Mouse (Mus musculus): ENCODE results near the gene Col5a1. TPM values are rescaled to one million over a fixed set of nuclear protein-coding genes. Genes with fewer than 3 reads are reported as not detected.
A peak's percentile ranks its signal among the peaks of the same experiment; 100 is the strongest.

The Col5a1 gene
- polyA plus RNA-seq, 1 experiment from 2014 or later: 47.7 TPM

DNA sequence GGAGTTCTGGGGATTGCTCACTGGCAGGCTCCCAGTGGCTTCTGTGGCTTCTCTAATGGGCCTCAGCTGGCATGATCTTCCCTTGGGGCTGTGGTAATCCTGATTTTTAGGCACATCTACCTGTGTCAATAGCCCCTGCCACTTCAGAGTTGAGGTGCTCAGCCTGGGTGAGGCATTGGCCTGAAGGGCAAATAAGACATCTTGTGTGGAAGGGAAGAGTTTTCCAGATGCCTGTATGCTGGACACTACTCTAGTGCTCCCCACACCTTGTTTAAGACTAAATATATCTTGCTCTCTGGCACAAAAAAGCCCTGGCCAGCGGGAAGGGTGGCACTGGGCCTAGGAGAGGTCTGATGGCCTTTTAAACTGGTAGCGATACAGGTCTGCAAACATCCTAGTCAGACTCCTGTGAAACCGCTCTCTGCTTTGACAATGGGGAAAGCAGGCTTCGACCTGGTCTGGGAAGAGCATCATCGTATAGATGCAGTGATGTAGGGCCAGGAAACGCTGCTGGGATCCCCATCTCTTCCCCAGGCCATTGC is 33.2 kb downstream of the Col5a1 start:
- WGBS: 85% methylated on average over 6 of the region's 6 CpGs
- no peak for DNase-seq (ENCODE audit: low spot score)
- H3K9me3 ChIP-seq (ENCODE audit: low read length): no peaks in the 10 kb centered on the region
- H3K4me2 ChIP-seq (replicated peaks; ENCODE audit: low read depth, low read length): no peak overlapping the region
- H3K27me3 ChIP-seq (replicated peaks; ENCODE audit: insufficient read depth, low read length): no peaks in the 10 kb centered on the region
- TF ChIP-seq EP300 (IDR thresholded peaks at IDR 0.05): no peak
- no peak for TF ChIP-seq CTCF (IDR thresholded peaks at IDR 0.05)
- H3K4me1 ChIP-seq (ENCODE audit: insufficient read depth, low read depth, low read length): no peaks in the 10 kb centered on the region
- H3K36me3 ChIP-seq (ENCODE audit: insufficient read depth, low read length): no peaks in the 10 kb centered on the region
- H3K27ac ChIP-seq (ENCODE audit: low read length): no peak overlapping the region
- no peak overlapping the region for H3K9ac ChIP-seq (replicated peaks; ENCODE audit: low read depth)
- no peak for ATAC-seq
- H3K4me3 ChIP-seq (ENCODE audit: low read depth, low read length): no peak overlapping the region

- no peak overlapping the region for H3K4me3 ChIP-seq (ENCODE audit: low read depth, low read length)
- H3K9me3 ChIP-seq (ENCODE audit: low read length): no peaks in the 10 kb centered on the region
- H3K4me1 ChIP-seq (ENCODE audit: insufficient read depth, low read depth, low read length): no peaks in the 10 kb centered on the region
- H3K27me3 ChIP-seq (replicated peaks; ENCODE audit: insufficient read depth, low read length): no peaks in the 10 kb centered on the region
- TF ChIP-seq EP300 (IDR thresholded peaks at IDR 0.05) (no peak), CTCF (IDR thresholded peaks at IDR 0.05) (no peak)
- WGBS: 92% methylated on average over 8 of the region's 8 CpGs
- H3K9ac ChIP-seq (replicated peaks; ENCODE audit: low read depth): no peak overlapping the region
- DNase-seq (ENCODE audit: low spot score): no peak
- H3K4me2 ChIP-seq (replicated peaks; ENCODE audit: low read depth, low read length): no peak overlapping the region
- no peaks in the 10 kb centered on the region for H3K36me3 ChIP-seq (ENCODE audit: insufficient read depth, low read length)
- no peak overlapping the region for H3K27ac ChIP-seq (ENCODE audit: low read length)
- ATAC-seq: no peak
These were observed 35.8 kb downstream of the Col5a1 start for GRCm38 (mm10) chr2:27922053-27922452.

DNA sequence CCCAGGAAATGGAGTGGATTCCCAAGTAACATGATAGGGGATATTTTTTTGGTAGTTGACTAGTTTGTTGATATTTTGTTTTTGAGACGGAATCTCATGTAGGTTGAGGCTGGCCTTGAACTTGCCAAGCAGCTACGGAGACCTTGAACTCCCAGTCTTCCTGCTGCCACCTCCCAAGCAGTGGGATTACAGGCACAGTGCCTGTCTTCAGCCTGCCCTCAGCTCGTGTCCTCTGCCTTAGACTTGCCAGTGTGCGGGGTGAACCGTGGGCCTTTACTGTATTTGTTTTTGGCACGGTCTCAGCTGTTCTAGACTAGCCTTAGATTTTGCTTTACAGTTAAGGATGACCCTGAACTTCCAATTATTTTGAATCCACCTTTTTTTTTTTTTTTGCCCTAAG is 37.5 kb downstream of the Col5a1 start:
- DNase-seq (ENCODE audit: low spot score) (no peak), ATAC-seq (no peak)
- H3K9ac ChIP-seq (replicated peaks; ENCODE audit: low read depth): no peak overlapping the region
- H3K9me3 ChIP-seq (ENCODE audit: low read length): no peaks in the 10 kb centered on the region
- no peak overlapping the region for H3K4me2 ChIP-seq (replicated peaks; ENCODE audit: low read depth, low read length)
- H3K27me3 ChIP-seq (replicated peaks; ENCODE audit: insufficient read depth, low read length): no peaks in the 10 kb centered on the region
- 84% methylated on average over 6 of the region's 6 CpGs for WGBS
- no peaks in the 10 kb centered on the region for H3K36me3 ChIP-seq (ENCODE audit: insufficient read depth, low read length)
- TF ChIP-seq EP300 (IDR thresholded peaks at IDR 0.05) (no peak), CTCF (IDR thresholded peaks at IDR 0.05) (no peak)
- no peak overlapping the region for H3K27ac ChIP-seq (ENCODE audit: low read length)
- no peaks in the 10 kb centered on the region for H3K4me1 ChIP-seq (ENCODE audit: insufficient read depth, low read depth, low read length)
- H3K4me3 ChIP-seq (ENCODE audit: low read depth, low read length): no peak overlapping the region

DNA sequence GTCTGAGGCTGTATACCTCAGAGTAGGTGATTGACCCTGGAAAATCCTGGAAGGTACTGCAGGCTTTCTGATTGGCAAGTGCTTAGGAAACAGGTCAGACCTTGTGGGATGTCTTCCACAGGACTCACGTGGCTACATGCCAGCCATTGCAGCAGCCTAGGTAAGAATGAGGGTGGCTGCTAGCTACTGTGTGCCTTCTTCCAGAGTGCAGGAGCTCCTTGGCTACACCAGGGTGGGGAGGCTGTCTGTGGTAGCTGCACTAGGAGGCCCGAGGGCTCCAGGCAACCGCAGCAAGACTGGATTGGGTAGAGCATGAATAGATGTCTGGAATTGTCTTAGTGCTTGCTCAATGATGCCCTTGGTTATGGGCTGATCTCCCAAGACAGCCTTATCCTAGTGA is 38.2 kb downstream of the Col5a1 start:
- no peaks in the 10 kb centered on the region for H3K36me3 ChIP-seq (ENCODE audit: insufficient read depth, low read length)
- ATAC-seq: no peak
- 83% methylated on average over 3 of the region's 3 CpGs for WGBS

GRCm38 (mm10) chr2:27926478-27927165 is 40.4 kb downstream of the Col5a1 start:
- WGBS: 43% methylated on average over 7 of the region's 7 CpGs
- Histone ChIP-seq H3K4me3 (ENCODE audit: low read depth, low read length) (no peak overlapping the region), H3K4me2 (replicated peaks; ENCODE audit: low read depth, low read length) (no peak overlapping the region), H3K4me1 (ENCODE audit: insufficient read depth, low read depth, low read length) (no peaks in the 10 kb centered on the region), H3K36me3 (ENCODE audit: insufficient read depth, low read length) (no peaks in the 10 kb centered on the region), H3K9ac (replicated peaks; ENCODE audit: low read depth) (no peak overlapping the region), H3K27me3 (replicated peaks; ENCODE audit: insufficient read depth, low read length) (no peaks in the 10 kb centered on the region), H3K9me3 (ENCODE audit: low read length) (no peaks in the 10 kb centered on the region), H3K27ac (ENCODE audit: low read length) (no peak overlapping the region)
- DNase-seq (ENCODE audit: low spot score) (peak; percentile 59), ATAC-seq (peak; percentile 35; the same call in 1 of the 2 replicates)
- peak; percentile 84 for TF ChIP-seq CTCF (IDR thresholded peaks at IDR 0.05)
- TF ChIP-seq EP300 (IDR thresholded peaks at IDR 0.05): no peak

More for the DNA sequence above, 38.2 kb downstream of the Col5a1 start:
- H3K9me3 ChIP-seq (ENCODE audit: low read length): no peaks in the 10 kb centered on the region
- no peaks in the 10 kb centered on the region for H3K4me1 ChIP-seq (ENCODE audit: insufficient read depth, low read depth, low read length)
- H3K27ac ChIP-seq (ENCODE audit: low read length): no peak overlapping the region
- no peaks in the 10 kb centered on the region for H3K27me3 ChIP-seq (replicated peaks; ENCODE audit: insufficient read depth, low read length)
- H3K4me2 ChIP-seq (replicated peaks; ENCODE audit: low read depth, low read length): no peak overlapping the region
- no peak for DNase-seq (ENCODE audit: low spot score)
- H3K4me3 ChIP-seq (ENCODE audit: low read depth, low read length): no peak overlapping the region
- TF ChIP-seq EP300 (IDR thresholded peaks at IDR 0.05) (no peak), CTCF (IDR thresholded peaks at IDR 0.05) (no peak)
- H3K9ac ChIP-seq (replicated peaks; ENCODE audit: low read depth): no peak overlapping the region

DNA sequence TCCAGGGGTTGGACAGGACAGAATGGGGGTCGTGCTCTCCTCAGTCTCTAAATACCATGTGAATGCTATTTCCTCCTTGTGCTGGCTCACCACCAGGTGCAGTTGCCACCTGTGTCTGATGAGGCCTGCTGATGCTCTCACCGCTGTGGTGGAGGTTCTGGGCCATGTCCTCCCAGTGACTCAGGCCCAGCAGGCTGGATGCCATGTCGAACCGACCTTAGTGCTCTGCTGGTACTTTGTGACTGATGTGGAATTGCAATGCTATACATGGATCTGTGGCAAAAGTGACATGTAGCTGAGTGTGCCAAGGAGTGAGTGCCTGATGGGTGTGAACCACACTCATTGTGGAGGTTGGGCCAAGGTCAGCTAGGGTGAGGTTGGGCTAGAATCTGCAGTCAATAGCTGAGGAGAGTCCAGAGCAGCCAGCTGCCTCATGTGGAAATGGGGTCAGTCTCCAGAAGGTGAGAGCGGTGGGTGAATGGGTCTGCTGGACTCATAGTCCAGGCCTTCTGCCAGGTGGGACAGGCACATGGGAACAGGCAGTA is 44.3 kb downstream of the Col5a1 start:
- Histone ChIP-seq H3K4me3 (ENCODE audit: low read depth, low read length) (no peak overlapping the region), H3K4me2 (replicated peaks; ENCODE audit: low read depth, low read length) (no peak overlapping the region), H3K9ac (replicated peaks; ENCODE audit: low read depth) (no peak overlapping the region), H3K27ac (ENCODE audit: low read length) (0 out of 2 replicates have a peak overlapping the region, but pooled peaks have one; percentile 2), H3K36me3 (ENCODE audit: insufficient read depth, low read length) (no peaks in the 10 kb centered on the region), H3K9me3 (ENCODE audit: low read length) (no peaks in the 10 kb centered on the region), H3K4me1 (ENCODE audit: insufficient read depth, low read depth, low read length) (peaks cover 4% of the 10 kb centered on the region; the same call in 1 of the 2 replicates), H3K27me3 (replicated peaks; ENCODE audit: insufficient read depth, low read length) (no peaks in the 10 kb centered on the region)
- ATAC-seq: no peak
- no peak for DNase-seq (ENCODE audit: low spot score)
- no peak for TF ChIP-seq CTCF (IDR thresholded peaks at IDR 0.05)
- TF ChIP-seq EP300 (IDR thresholded peaks at IDR 0.05): no peak
- WGBS: 80% methylated on average over 5 of the region's 5 CpGs

All from lung, postnatal 0 days (tissue).